Mouse (Mus musculus): Measurements from ENCODE around the gene Slco4a1.

Gene Slco4a1

GRCm38 (mm10) chr2:180444957-180445785, 10.9 kb upstream of the Slco4a1 start:
- DNase-seq (ENCODE audit: extremely low read depth, low read depth) = peak; percentile 44

- no peak for DNase-seq (ENCODE audit: extremely low read depth, low read depth)
Observed at GRCm38 (mm10) chr2:180445962-180446361, 10.1 kb upstream of the Slco4a1 start.

GRCm38 (mm10) chr2:180449007-180449406, 7.0 kb upstream of the Slco4a1 start:
- DNase-seq (ENCODE audit: extremely low read depth, low read depth) = no peak

GRCm38 (mm10) chr2:180450529-180450928, 5.5 kb upstream of the Slco4a1 start:
- DNase-seq (ENCODE audit: extremely low read depth, low read depth) = no peak

GRCm38 (mm10) chr2:180456705-180457104, 660 bp downstream of the Slco4a1 start:
- DNase-seq (ENCODE audit: extremely low read depth, low read depth) = no peak

GRCm38 (mm10) chr2:180457680-180458079, 1.6 kb downstream of the Slco4a1 start:
- DNase-seq (ENCODE audit: extremely low read depth, low read depth) = no peak

- DNase-seq (ENCODE audit: extremely low read depth, low read depth) = no peak
Observed at GRCm38 (mm10) chr2:180459437-180459836, 3.4 kb downstream of the Slco4a1 start.

- no peak for DNase-seq (ENCODE audit: extremely low read depth, low read depth)
Observed at GRCm38 (mm10) chr2:180460801-180461200, 4.8 kb downstream of the Slco4a1 start.

GRCm38 (mm10) chr2:180462593-180462992, 6.5 kb downstream of the Slco4a1 start:
- DNase-seq (ENCODE audit: extremely low read depth, low read depth) = no peak

GRCm38 (mm10) chr2:180466505-180466904, 10.5 kb downstream of the Slco4a1 start:
- DNase-seq (ENCODE audit: extremely low read depth, low read depth) = no peak

- no peak for DNase-seq (ENCODE audit: extremely low read depth, low read depth)
Observed at GRCm38 (mm10) chr2:180468871-180469270, 12.8 kb downstream of the Slco4a1 start.

- DNase-seq (ENCODE audit: extremely low read depth, low read depth) = no peak
Observed at GRCm38 (mm10) chr2:180469768-180470167, 13.7 kb downstream of the Slco4a1 start.

GRCm38 (mm10) chr2:180472306-180473079, 16.4 kb downstream of the Slco4a1 start:
- peak; percentile 27 for DNase-seq (ENCODE audit: extremely low read depth, low read depth)

- peak; percentile 47 for DNase-seq (ENCODE audit: extremely low read depth, low read depth)
Observed at GRCm38 (mm10) chr2:180473080-180473440, 17.0 kb downstream of the Slco4a1 start.

- no peak for DNase-seq (ENCODE audit: extremely low read depth, low read depth)
Observed at GRCm38 (mm10) chr2:180474864-180475263, 18.8 kb downstream of the Slco4a1 start.

- no peak for DNase-seq (ENCODE audit: extremely low read depth, low read depth)
Observed at GRCm38 (mm10) chr2:180482274-180482673, 26.2 kb downstream of the Slco4a1 start.

GRCm38 (mm10) chr2:180484882-180485281, 28.8 kb downstream of the Slco4a1 start:
- no peak for DNase-seq (ENCODE audit: extremely low read depth, low read depth)

GRCm38 (mm10) chr2:180485306-180485705, 29.3 kb downstream of the Slco4a1 start:
- no peak for DNase-seq (ENCODE audit: extremely low read depth, low read depth)

- no peak for DNase-seq (ENCODE audit: extremely low read depth, low read depth)
Observed at GRCm38 (mm10) chr2:180488210-180488751, 32.2 kb downstream of the Slco4a1 start.

- no peak for DNase-seq (ENCODE audit: extremely low read depth, low read depth)
Observed at GRCm38 (mm10) chr2:180495906-180496305, 39.9 kb downstream of the Slco4a1 start.

- no peak for DNase-seq (ENCODE audit: extremely low read depth, low read depth)
Observed at GRCm38 (mm10) chr2:180499741-180500140, 43.7 kb downstream of the Slco4a1 start, which contains the start of gene Ntsr1. Gene Ntsr1, plus strand, starts transcription at chr2:180499976.

- DNase-seq (ENCODE audit: extremely low read depth, low read depth) = no peak
Observed at GRCm38 (mm10) chr2:180500726-180501125, 44.7 kb downstream of the Slco4a1 start.

Data from MEL-GATA-1-ER (cell line).